Mouse (Mus musculus) left cerebral cortex, postnatal 14 days (tissue): ENCODE measurements around the gene Marco. TPM values are rescaled to one million over a fixed set of nuclear protein-coding genes. Genes with fewer than 3 reads are reported as not detected.

Experiments
- DNase-seq, 2 experiments: peaks; one replicate each; pipeline ENCODE4 v3.0.0; 2021 to 2022; ENCODE audit warnings: low spot score in 2 of 2, mixed read lengths in 1 of 2
- intact Hi-C: fragments of 180-260 bp; cut with DNase I; formaldehyde crosslinking; loops from one replicate; pipeline ENCODE4 v1.15.1; 2025
- long read RNA-seq, 2 experiments: library from polyadenylated mRNA; stranded (forward); transcript quantifications; one replicate each; pipeline ENCODE4 v2.0.0; 2021
- total RNA-seq, 2 experiments: library from RNA; stranded (reverse); gene quantifications; 2 replicates each; pipeline ENCODE4 v1.2.3; 2021

Marco gene
- not detected for total RNA-seq
- long read RNA-seq, experiment 1, result 0 reads
- long read RNA-seq, experiment 2, result 0 reads

- DNase-seq, result no peak
- intact Hi-C loops, result no loop called here
Measured at GRCm38 (mm10) chr1:120504924-120505323, at the start of gene Marco. TSS of gene Marco (minus strand) at chr1:120505024.

- no peak for DNase-seq
- intact Hi-C loops, result no loop called here
Measured at GRCm38 (mm10) chr1:120539506-120540029, 34.7 kb upstream of the Marco start.

DNA sequence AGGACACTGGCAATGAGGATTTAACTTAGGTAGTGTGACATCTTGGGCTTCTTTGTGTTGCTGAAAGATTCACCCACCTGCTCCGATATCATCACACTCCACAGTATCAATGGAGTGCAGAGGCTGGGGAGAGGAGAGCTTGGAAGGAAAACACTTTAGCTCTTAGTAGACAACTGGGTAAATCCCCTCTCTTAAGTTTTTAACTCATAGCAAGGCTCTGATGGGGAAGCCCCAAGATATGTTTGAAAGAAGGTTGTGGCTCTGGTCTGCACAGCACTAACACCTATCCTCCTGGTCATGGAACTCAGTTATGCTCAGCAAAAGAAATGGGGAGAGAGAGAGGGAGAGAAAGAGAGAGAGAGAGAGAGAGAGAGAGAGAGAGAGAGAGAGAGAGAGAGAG is 32.2 kb upstream of the Marco start:
- intact Hi-C loops, result no loop called here

DNA sequence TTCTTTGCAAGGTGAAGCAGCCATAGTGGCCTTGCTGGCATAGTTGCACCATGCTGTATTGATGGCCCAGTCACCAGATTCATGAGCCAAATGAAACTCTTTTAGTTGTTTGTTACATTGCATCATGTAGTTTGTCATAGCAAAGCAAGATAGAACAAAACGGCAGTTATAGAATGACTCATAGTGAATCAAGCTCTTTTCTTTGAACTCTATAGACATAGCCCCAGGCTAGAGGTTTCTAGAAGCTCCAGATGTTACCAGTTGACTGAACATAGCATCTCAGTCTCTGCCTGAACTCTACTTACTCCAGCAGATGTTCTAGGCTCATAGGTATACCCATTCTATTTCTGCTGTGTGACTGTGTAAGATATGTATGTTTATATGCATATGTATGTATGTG is 31.1 kb upstream of the Marco start:
- intact Hi-C loops, result no loop called here
- no peak for DNase-seq

More for the DNA sequence above, 32.2 kb upstream of the Marco start:
- DNase-seq, result no peak

DNA sequence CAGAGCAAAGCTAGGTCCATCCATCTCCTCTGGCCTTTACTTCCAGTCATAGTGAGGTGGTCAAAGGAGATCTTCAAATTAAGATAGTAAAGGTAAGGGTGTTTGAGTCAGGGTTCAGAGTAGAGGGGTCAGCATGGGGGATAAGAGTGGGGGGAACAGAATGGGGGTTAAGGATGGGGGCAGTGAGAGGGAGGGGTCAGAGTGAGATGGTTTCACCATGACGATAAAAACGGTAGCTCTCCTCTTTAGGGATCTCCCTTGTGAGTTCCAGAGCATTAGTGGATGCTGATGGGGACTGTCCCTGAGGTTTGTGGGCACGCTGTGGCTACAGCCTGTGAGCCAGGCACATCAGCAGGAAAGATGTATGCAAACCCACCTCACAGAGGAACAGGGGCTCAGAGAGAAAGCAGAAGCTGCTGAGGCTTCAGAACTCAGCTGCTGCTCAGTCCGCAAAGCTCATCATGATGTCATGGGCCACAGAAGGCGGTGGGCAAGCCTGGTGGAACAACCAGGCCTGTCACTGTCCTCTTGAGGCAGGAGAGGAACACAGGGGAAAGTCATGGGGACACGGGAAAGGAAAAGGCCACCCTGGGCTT is 27.6 kb upstream of the Marco start:
- intact Hi-C loops, result no loop called here
- no peak for DNase-seq

- DNase-seq, result no peak
- intact Hi-C loops, result no loop called here
Measured at GRCm38 (mm10) chr1:120531770-120532169, 26.9 kb upstream of the Marco start.

GRCm38 (mm10) chr1:120529881-120530280 is 25.1 kb upstream of the Marco start:
- no peak for DNase-seq
- intact Hi-C loops, result no loop called here

DNA sequence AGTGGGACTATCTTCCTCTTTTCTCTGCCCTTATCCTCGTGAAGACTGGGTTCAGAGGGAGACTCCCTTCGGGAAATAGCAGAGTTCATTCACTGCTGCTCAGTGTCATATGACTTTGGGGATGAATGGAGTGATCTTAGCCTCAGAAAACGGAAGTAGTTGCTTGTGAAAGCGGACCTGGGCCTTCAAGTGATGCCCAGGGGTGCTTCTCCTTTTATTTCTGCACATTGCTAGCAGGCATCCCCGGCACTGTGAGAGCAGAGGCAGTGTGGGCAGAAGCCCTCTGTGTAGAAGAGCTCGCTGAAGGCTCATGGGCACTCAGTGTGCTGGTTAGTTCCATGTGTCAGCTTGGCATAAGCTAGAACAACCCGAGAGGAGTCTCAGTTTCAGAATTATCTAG is 12.8 kb upstream of the Marco start:
- intact Hi-C loops, result no loop called here
- peak in 1 of 2 experiments; percentile 7 for DNase-seq

DNA sequence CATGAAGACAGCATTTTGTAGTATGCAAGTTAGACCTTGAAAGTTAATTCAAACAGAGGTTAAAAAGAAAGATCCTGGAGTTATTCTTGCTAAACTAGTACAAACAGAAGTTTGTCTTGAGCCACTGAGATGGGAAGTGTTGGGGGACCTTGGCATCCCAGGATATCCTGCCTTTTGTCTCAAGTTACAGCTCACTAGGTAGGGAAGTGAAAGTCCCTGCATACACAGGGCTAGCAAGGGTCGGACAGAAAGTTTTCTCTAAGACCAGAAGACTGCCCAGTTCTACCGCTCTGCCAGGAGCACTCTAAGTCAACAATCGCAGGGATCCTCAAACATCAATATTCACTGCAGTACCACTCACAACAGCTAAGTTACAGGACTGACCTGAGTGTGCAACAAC is 5.5 kb upstream of the Marco start:
- intact Hi-C loops, result no loop called here
- DNase-seq, result no peak

GRCm38 (mm10) chr1:120508976-120509375 is 4.2 kb upstream of the Marco start:
- DNase-seq, result no peak

GRCm38 (mm10) chr1:120504046-120504710 is 646 bp downstream of the Marco start:
- no peak for DNase-seq
- intact Hi-C loops, result no loop called here

More at GRCm38 (mm10) chr1:120508976-120509375, 4.2 kb upstream of the Marco start:
- intact Hi-C loops, result no loop called here

GRCm38 (mm10) chr1:120501496-120501895 is 3.3 kb downstream of the Marco start:
- intact Hi-C loops, result no loop called here
- no peak for DNase-seq

DNA sequence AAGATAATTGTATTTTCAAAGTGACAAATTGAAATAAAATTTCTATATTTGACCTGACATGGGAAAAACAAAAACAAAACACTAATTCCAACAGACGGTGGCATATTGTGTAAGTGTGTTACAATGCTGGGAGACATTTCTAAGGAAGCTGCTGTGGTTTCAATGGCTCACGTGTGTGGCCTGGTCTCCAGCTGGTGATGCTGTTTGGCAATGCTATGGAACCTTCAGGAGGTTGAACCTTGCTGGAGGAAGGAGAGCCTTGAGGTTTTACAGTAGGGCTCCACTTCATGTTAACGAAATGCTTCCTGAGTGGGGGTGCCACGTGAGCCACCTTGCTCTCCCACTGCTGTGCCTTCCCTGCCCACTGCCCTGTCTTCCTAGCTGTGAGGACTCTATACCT is 6.8 kb downstream of the Marco start:
- intact Hi-C loops, result no loop called here
- DNase-seq, result no peak

GRCm38 (mm10) chr1:120480937-120481336 is 23.9 kb downstream of the Marco start:
- DNase-seq, result no peak
- intact Hi-C loops, result no loop called here

DNA sequence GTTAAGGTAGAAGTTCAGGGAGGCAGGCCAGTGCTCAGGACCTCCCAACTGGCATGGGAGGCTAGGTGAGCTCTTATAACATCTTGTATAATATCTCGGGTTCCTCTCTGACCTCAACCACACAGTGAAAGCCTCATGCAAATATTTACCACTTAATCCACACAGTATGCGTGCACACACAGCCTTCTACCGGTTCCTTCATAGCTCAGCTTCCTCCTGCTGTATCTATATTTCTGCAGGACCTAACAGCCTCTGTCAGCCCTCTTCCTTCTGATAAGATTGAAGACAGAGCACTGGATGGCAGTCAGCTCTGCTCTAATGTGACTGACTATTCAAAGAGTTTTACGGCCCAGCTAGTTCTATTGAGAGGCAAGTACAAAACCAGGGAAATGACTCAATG is 30.0 kb downstream of the Marco start:
- intact Hi-C loops, result no loop called here
- DNase-seq, result no peak

DNA sequence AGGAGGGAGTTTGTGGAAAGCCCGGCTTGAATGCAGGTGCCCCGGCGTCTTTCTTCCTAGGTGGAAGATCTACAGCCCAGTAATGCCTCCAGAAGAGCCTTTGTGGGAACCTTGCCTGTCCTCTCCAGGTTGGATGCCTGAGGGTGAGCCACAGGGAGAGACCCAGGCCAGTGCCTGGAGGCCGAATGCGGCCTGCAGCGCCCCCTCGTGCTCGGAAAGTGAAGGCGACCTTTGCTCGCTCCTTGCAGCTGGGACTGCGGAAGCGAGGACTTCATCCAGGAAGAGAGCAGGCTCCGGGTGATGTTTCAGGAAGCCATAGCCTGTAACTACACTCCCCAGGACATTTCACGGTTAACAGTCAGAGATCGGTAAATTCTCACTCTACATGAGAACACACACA is 35.9 kb downstream of the Marco start:
- peak; percentile 34 to 44 for DNase-seq
- intact Hi-C loops, result no loop called here

GRCm38 (mm10) chr1:120467323-120467722 is 37.5 kb downstream of the Marco start:
- intact Hi-C loops, result no loop called here
- no peak for DNase-seq

- DNase-seq, result no peak
- intact Hi-C loops, result no loop called here
Measured at GRCm38 (mm10) chr1:120466751-120467150, 38.1 kb downstream of the Marco start.

DNA sequence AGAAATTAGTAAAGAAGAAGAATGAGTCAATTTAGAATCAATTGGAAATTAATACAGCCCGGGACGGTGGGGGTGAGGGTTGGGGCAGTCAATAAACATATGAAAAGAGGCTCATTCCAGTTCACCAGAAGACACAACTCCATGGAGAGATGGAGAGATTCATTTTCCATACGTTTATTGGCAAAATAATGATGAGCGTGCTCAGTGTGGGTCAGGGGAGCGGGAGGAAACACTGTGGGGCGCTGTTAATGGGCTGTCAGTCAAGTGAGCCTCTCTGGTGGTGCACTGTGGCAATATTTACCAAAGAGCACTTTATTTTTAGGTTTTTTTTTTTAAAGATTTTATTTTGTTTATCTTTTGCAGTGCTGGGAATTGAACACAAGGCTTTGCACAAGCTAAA is 45.8 kb downstream of the Marco start:
- intact Hi-C loops, result no loop called here
- no peak for DNase-seq

DNA sequence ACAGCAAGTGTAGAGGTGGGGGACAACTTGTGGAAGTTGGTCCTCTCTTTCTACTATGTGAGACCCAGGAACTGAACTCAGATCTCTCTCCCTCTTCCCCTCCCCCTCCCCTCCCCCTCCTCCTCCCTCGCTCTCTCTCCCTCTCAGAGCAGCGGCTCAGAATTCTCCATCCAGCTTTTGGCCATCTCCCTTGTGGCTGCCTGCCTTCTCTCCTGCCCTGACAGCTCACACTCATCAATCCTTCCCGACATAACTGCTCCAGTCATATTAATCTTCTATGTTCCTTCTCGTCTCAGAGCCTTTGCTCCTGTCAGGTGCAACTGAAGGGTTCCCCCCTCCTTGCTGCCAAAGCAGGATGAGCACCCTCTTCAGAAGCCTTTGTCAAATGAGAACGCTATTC is 46.3 kb downstream of the Marco start:
- no peak for DNase-seq
- intact Hi-C loops, result no loop called here
